ENCODE assay signal across 20 mouse cellular contexts in genomic region chr12:29121159-29121558, GRCm38 (mm10).
DNase-seq lines count a peak whose midpoint lies in the region; ATAC-seq lines count a peak whose summit lies in the region.
"Had no signal": no experiment of that assay in that cellular context is flagged by ENCODE, and none has a peak within 500 bp of the region (broad histone marks: within the 10 kb centered on the region; RNA-seq: fewer than 3 reads in every experiment).

No protein-coding gene starts in this region.

- H3K36me3 ChIP-seq in embryonic facial prominence, embryonic 12.5 days = no peaks in the 10 kb centered on the region
- no peaks in the 10 kb centered on the region for H3K36me3 ChIP-seq in forebrain, embryonic 10.5 days (replicated peaks)
- no peaks in the 10 kb centered on the region for H3K36me3 ChIP-seq in hindbrain, embryonic 15.5 days
- H3K36me3 ChIP-seq: heart, embryonic 10.5 days had no signal

- no peak for DNase-seq in forebrain, embryonic 10.5 days (ENCODE audit: extremely low spot score, low spot score)
- peak; percentile 52 for DNase-seq in retina, embryonic 14.5 days (ENCODE audit: low spot score)
- no peak for DNase-seq in adrenal gland, adult 8-10 months
- no peak for DNase-seq in adrenal gland, postnatal 36 days
- no peak for DNase-seq in urinary bladder, postnatal 4 days (ENCODE audit: low spot score in 2 of 2)
- DNase-seq: adrenal gland, postnatal 25 days; cerebellum, postnatal 10 days; gastrocnemius, postnatal 25 days; heart, postnatal 14 days; kidney, postnatal 25 days; layer of hippocampus, postnatal 36 days; thymus, adult 2 months had no signal

- 62% methylated on average over 2 of the region's 2 CpGs for WGBS in embryonic facial prominence, embryonic 12.5 days
- 46% methylated on average over 2 of the region's 2 CpGs for WGBS in forebrain, embryonic 10.5 days
- WGBS in hindbrain, embryonic 15.5 days = 32% methylated on average over 2 of the region's 2 CpGs

- no peak overlapping the region for H3K4me3 ChIP-seq in embryonic facial prominence, embryonic 12.5 days
- H3K4me3 ChIP-seq in forebrain, embryonic 10.5 days = no peak overlapping the region
- no peak overlapping the region for H3K4me3 ChIP-seq in hindbrain, embryonic 15.5 days
- H3K4me3 ChIP-seq: heart, embryonic 10.5 days; megakaryocyte, embryonic 14.5 days had no signal

- no peak overlapping the region for H3K27ac ChIP-seq in embryonic facial prominence, embryonic 12.5 days
- H3K27ac ChIP-seq in forebrain, embryonic 10.5 days = peak overlapping the region; percentile 60; the same call in 1 of the 2 replicates
- 0 out of 2 replicates have a peak overlapping the region, but pooled peaks have one; percentile 39 for H3K27ac ChIP-seq in hindbrain, embryonic 15.5 days (replicated peaks)
- H3K27ac ChIP-seq: heart, embryonic 10.5 days; liver, embryonic 14.5 days had no signal

- peak; percentile 67; the same call in 1 of the 2 replicates for ATAC-seq in embryonic facial prominence, embryonic 12.5 days (ENCODE audit: insufficient number of reproducible peaks, insufficient read depth, low FRiP score, low TSS enrichment)
- ATAC-seq in hindbrain, embryonic 15.5 days (ENCODE audit: low FRiP score, low read depth) = peak; percentile 52
- ATAC-seq: CD4-positive, CD25-positive, alpha-beta regulatory T cell, adult 4 months; intestine, postnatal 0 days; lung, postnatal 0 days had no signal

- no peaks in the 10 kb centered on the region for H3K9me3 ChIP-seq in embryonic facial prominence, embryonic 12.5 days
- H3K9me3 ChIP-seq in forebrain, embryonic 10.5 days = no peaks in the 10 kb centered on the region
- no peaks in the 10 kb centered on the region for H3K9me3 ChIP-seq in hindbrain, embryonic 15.5 days
- H3K9me3 ChIP-seq: heart, embryonic 10.5 days; megakaryocyte, embryonic 14.5 days had no signal

- H3K4me1 ChIP-seq in embryonic facial prominence, embryonic 12.5 days = no peaks in the 10 kb centered on the region
- peaks cover 15% of the 10 kb centered on the region for H3K4me1 ChIP-seq in forebrain, embryonic 10.5 days
- peaks cover 20% of the 10 kb centered on the region for H3K4me1 ChIP-seq in hindbrain, embryonic 15.5 days (replicated peaks)
- H3K4me1 ChIP-seq: megakaryocyte, embryonic 14.5 days had no signal

- no peak overlapping the region for H3K4me2 ChIP-seq in embryonic facial prominence, embryonic 12.5 days (replicated peaks)
- H3K4me2 ChIP-seq in hindbrain, embryonic 15.5 days = no peak overlapping the region

- H3K9ac ChIP-seq in embryonic facial prominence, embryonic 12.5 days = no peak overlapping the region
- H3K9ac ChIP-seq in hindbrain, embryonic 15.5 days = no peak overlapping the region
- H3K9ac ChIP-seq: liver, embryonic 14.5 days had no signal

- H3K27me3 ChIP-seq in embryonic facial prominence, embryonic 12.5 days = no peaks in the 10 kb centered on the region
- H3K27me3 ChIP-seq in forebrain, embryonic 10.5 days (ENCODE audit: poor library complexity, severe bottlenecking) = no peaks in the 10 kb centered on the region
- no peaks in the 10 kb centered on the region for H3K27me3 ChIP-seq in hindbrain, embryonic 15.5 days
- H3K27me3 ChIP-seq: megakaryocyte, embryonic 14.5 days had no signal
